Mouse (Mus musculus): ENCODE results near the gene Sdf2l1.

- TF ChIP-seq CTCF (IDR thresholded peaks at IDR 0.05; ENCODE audit: borderline replicate concordance, control insufficient read depth, extremely low read depth, insufficient read depth, low read length, poor library complexity) (no peak), POLR2A (IDR thresholded peaks at IDR 0.05; ENCODE audit: control insufficient read depth, extremely low read depth, insufficient read depth, low read length, poor library complexity) (no peak)
Observed at GRCm38 (mm10) chr16:17086669-17087193, 45.5 kb downstream of the Sdf2l1 start.

All from thymus, adult 2 months (tissue).